Mouse (Mus musculus) cerebellum, adult 2 months (tissue): ENCODE data around the gene Pdzd2. TPM values are rescaled to one million over a fixed set of nuclear protein-coding genes. Genes with fewer than 3 reads are reported as not detected.

Experiments
- DNase-seq, 2 experiments: peaks; one replicate each; pipeline ENCODE4 v3.0.0; 2021
- H3K27ac ChIP-seq: fragments of 200-500 bp; 2 replicates; pipeline ENCODE4 v1.5.1; 2012; ENCODE audit warnings: low read length, control low read depth, inconsistent platforms; ENCODE audit not compliant: insufficient read depth
- H3K27me3 ChIP-seq: fragments of 200-500 bp; 2 replicates; pipeline ENCODE4 v1.6.1; 2012; ENCODE audit warnings: inconsistent platforms, mild to moderate bottlenecking, low read length, moderate library complexity; ENCODE audit not compliant: control insufficient read depth, insufficient read depth
- H3K4me1 ChIP-seq: fragments of 200-500 bp; 2 replicates; pipeline ENCODE4 v1.6.1; 2011; ENCODE audit warnings: low read length; ENCODE audit not compliant: control insufficient read depth, insufficient read depth
- H3K4me3 ChIP-seq: fragments of 200-500 bp; replicated peaks from 2 replicates; pipeline ENCODE3; 2011; ENCODE audit warnings: mild to moderate bottlenecking, low read depth, low read length, control low read depth; ENCODE audit not compliant: insufficient read depth
- CTCF ChIP-seq: fragments of 200-500 bp; IDR thresholded peaks from 2 replicates; pipeline ENCODE4 v1.5.1; 2011; ENCODE audit warnings: low read depth, mild to moderate bottlenecking, control low read depth, low read length, moderate library complexity, borderline replicate concordance; ENCODE audit not compliant: insufficient read depth
- POLR2A ChIP-seq: fragments of 200-500 bp; IDR thresholded peaks from 2 replicates; pipeline ENCODE4 v1.6.1; 2011; ENCODE audit warnings: low read length, control low read depth, borderline replicate concordance; ENCODE audit not compliant: insufficient read depth
- WGBS: fragments of 180-500 bp; shearing (Covaris S2); methylation state at CpG from one replicate; pipeline ENCODE4 v1.1.7; 2018; 5-methylcytosine and 5-hydroxymethylcytosine counted together
- polyA plus RNA-seq: library from polyadenylated mRNA; depleted of rRNA; stranded (reverse); fragments of >200 nt; gene quantifications from 2 replicates; pipeline ENCODE4 v1.2.3, GENCODE M21; 2012

Gene Pdzd2
- polyA plus RNA-seq, 1 experiment, result 6.3 TPM

GRCm38 (mm10) chr15:12550919-12551318, 188.8 kb downstream of the Pdzd2 start:
- TF ChIP-seq POLR2A (no peak), CTCF (no peak)
- Histone ChIP-seq H3K4me3 (no peak overlapping the region), H3K27me3 (no peaks in the 10 kb centered on the region; the same call in 1 of the 2 replicates), H3K27ac (no peak overlapping the region), H3K4me1 (no peaks in the 10 kb centered on the region)
- 47% methylated on average over 3 of the region's 3 CpGs for WGBS
- DNase-seq, result no peak

GRCm38 (mm10) chr15:12550376-12550775, 189.3 kb downstream of the Pdzd2 start:
- TF ChIP-seq CTCF (no peak), POLR2A (no peak)
- no peaks in the 10 kb centered on the region for H3K4me1 ChIP-seq
- H3K27ac ChIP-seq, result no peak overlapping the region
- H3K4me3 ChIP-seq, result no peak overlapping the region
- WGBS, result 47% methylated on average over 9 of the region's 9 CpGs
- H3K27me3 ChIP-seq, result no peaks in the 10 kb centered on the region; the same call in 1 of the 2 replicates
- no peak for DNase-seq

- Histone ChIP-seq H3K4me1 (no peaks in the 10 kb centered on the region), H3K4me3 (peak overlapping the region; percentile 54), H3K27me3 (no peaks in the 10 kb centered on the region; the same call in 1 of the 2 replicates), H3K27ac (no peak overlapping the region)
- 10% methylated on average over 13 of the region's 13 CpGs for WGBS
- TF ChIP-seq POLR2A (no peak), CTCF (no peak)
- no peak for DNase-seq
Measured at GRCm38 (mm10) chr15:12549919-12550305, 189.8 kb downstream of the Pdzd2 start.

- Histone ChIP-seq H3K27me3 (no peaks in the 10 kb centered on the region; the same call in 1 of the 2 replicates), H3K27ac (no peak overlapping the region), H3K4me1 (no peaks in the 10 kb centered on the region), H3K4me3 (peak overlapping the region; percentile 54)
- 1% methylated on average over 28 of the region's 28 CpGs for WGBS
- TF ChIP-seq CTCF (no peak), POLR2A (no peak)
- DNase-seq, result peak; percentile 9 to 34
Measured at GRCm38 (mm10) chr15:12549271-12549918, 190.3 kb downstream of the Pdzd2 start.

- no peak for TF ChIP-seq CTCF
- TF ChIP-seq POLR2A, result no peak
- 37% methylated on average over 4 of the region's 4 CpGs for WGBS
Measured at GRCm38 (mm10) chr15:12548696-12549095, 191.0 kb downstream of the Pdzd2 start.

GRCm38 (mm10) chr15:12547640-12548405, 191.9 kb downstream of the Pdzd2 start:
- no peak overlapping the region for H3K27ac ChIP-seq
- no peak for TF ChIP-seq CTCF
- TF ChIP-seq POLR2A, result no peak
- WGBS, result 86% methylated on average over 5 of the region's 5 CpGs
- H3K27me3 ChIP-seq, result no peaks in the 10 kb centered on the region; the same call in 1 of the 2 replicates
- no peaks in the 10 kb centered on the region for H3K4me1 ChIP-seq
- DNase-seq, result no peak
- no peak overlapping the region for H3K4me3 ChIP-seq

More at GRCm38 (mm10) chr15:12548696-12549095, 191.0 kb downstream of the Pdzd2 start:
- H3K27me3 ChIP-seq, result no peaks in the 10 kb centered on the region; the same call in 1 of the 2 replicates
- H3K4me3 ChIP-seq, result peak overlapping the region; percentile 54
- no peaks in the 10 kb centered on the region for H3K4me1 ChIP-seq
- no peak for DNase-seq
- H3K27ac ChIP-seq, result no peak overlapping the region

GRCm38 (mm10) chr15:12546781-12547180, 192.9 kb downstream of the Pdzd2 start:
- no peaks in the 10 kb centered on the region; the same call in 1 of the 2 replicates for H3K27me3 ChIP-seq
- H3K4me3 ChIP-seq, result no peak overlapping the region
- no peak for TF ChIP-seq POLR2A
- TF ChIP-seq CTCF, result no peak
- no peak overlapping the region for H3K27ac ChIP-seq
- WGBS, result 88% methylated on average over 6 of the region's 6 CpGs
- H3K4me1 ChIP-seq, result no peaks in the 10 kb centered on the region
- DNase-seq, result no peak

GRCm38 (mm10) chr15:12545671-12546070, 194.1 kb downstream of the Pdzd2 start:
- no peak overlapping the region for H3K27ac ChIP-seq
- no peak overlapping the region for H3K4me3 ChIP-seq
- no peak for DNase-seq
- H3K4me1 ChIP-seq, result no peaks in the 10 kb centered on the region
- 42% methylated on average over 6 of the region's 6 CpGs for WGBS
- TF ChIP-seq POLR2A (no peak), CTCF (no peak)
- H3K27me3 ChIP-seq, result no peaks in the 10 kb centered on the region; the same call in 1 of the 2 replicates
